Mouse (Mus musculus): ENCODE measurements at regions not wholly inside any gene's neighbourhood (a gene's known extent, or its start where the extent isn't known, plus 50 kb on each side); places are given as distances from the start of the nearest gene placed in this dataset.

- H3K4me3 ChIP-seq = no peak overlapping the region
- no peaks in the 10 kb centered on the region for H3K36me3 ChIP-seq (ENCODE audit: control insufficient read depth, insufficient read depth)
- no peak for TF ChIP-seq MYOG (IDR thresholded peaks at IDR 0.05; ENCODE audit: control insufficient read depth in 1 of 3, insufficient read depth in 1 of 3, insufficient read length in 2 of 3, low read depth in 2 of 3)
- H3K4me2 ChIP-seq (ENCODE audit: low read depth) = no peak overlapping the region
- H3ac ChIP-seq (ENCODE audit: control insufficient read depth, insufficient read length) = no peak overlapping the region
- H3K27me3 ChIP-seq (ENCODE audit: control insufficient read depth, insufficient read depth, insufficient read length) = no peaks in the 10 kb centered on the region
- no peaks in the 10 kb centered on the region for H3K79me2 ChIP-seq (ENCODE audit: control insufficient read depth, insufficient read depth)
These were observed 374.0 kb upstream of the Plscr5 start for GRCm38 (mm10) chr9:91818616-91819328.

GRCm38 (mm10) chr9:91803372-91803961 lies 389.3 kb upstream of the Plscr5 start:
- H3K4me2 ChIP-seq (ENCODE audit: low read depth) = no peak overlapping the region
- TF ChIP-seq TCF12 (IDR thresholded peaks at IDR 0.05; ENCODE audit: insufficient read depth, poor library complexity, severe bottlenecking) (no peak), POLR2A (IDR thresholded peaks at IDR 0.05; ENCODE audit: insufficient read length, low read depth) (no peak), USF1 (IDR thresholded peaks at IDR 0.05; ENCODE audit: low read depth) (no peak), TCF3 (IDR thresholded peaks at IDR 0.05; ENCODE audit: insufficient read length, low read depth) (no peak), E2F4 (IDR thresholded peaks at IDR 0.05; ENCODE audit: insufficient read depth) (no peak), MYOG (IDR thresholded peaks at IDR 0.05; ENCODE audit: control insufficient read depth in 1 of 3, insufficient read depth in 1 of 3, insufficient read length in 2 of 3, low read depth in 2 of 3) (no peak), MAX (IDR thresholded peaks at IDR 0.05; ENCODE audit: low read depth) (no peak), POLR2AphosphoS2 (IDR thresholded peaks at IDR 0.05; ENCODE audit: insufficient read length, low read depth) (no peak), REST (IDR thresholded peaks at IDR 0.05; ENCODE audit: insufficient read depth, insufficient read length) (no peak), SRF (IDR thresholded peaks at IDR 0.05; ENCODE audit: control insufficient read depth, insufficient read length, low read depth) (no peak), MYOD1 (IDR thresholded peaks at IDR 0.05; ENCODE audit: control insufficient read depth in 1 of 3, insufficient read length in 2 of 3, low read depth in 2 of 3) (no peak), CEBPB (IDR thresholded peaks at IDR 0.05; ENCODE audit: insufficient read depth, poor library complexity, severe bottlenecking) (no peak)
- no peaks in the 10 kb centered on the region for H3K27me3 ChIP-seq (ENCODE audit: control insufficient read depth, insufficient read depth, insufficient read length)
- no peaks in the 10 kb centered on the region for H3K79me2 ChIP-seq (ENCODE audit: control insufficient read depth, insufficient read depth)
- H3K4me3 ChIP-seq = no peak overlapping the region
- no peaks in the 10 kb centered on the region for H3K36me3 ChIP-seq (ENCODE audit: control insufficient read depth, insufficient read depth)
- no peak overlapping the region for H3ac ChIP-seq (ENCODE audit: control insufficient read depth, insufficient read length)

GRCm38 (mm10) chr9:91798837-91799225 lies 393.9 kb upstream of the Plscr5 start:
- Histone ChIP-seq H3ac (ENCODE audit: control insufficient read depth, insufficient read length) (no peak overlapping the region), H3K4me2 (ENCODE audit: low read depth) (peak overlapping the region; percentile 20), H3K36me3 (ENCODE audit: control insufficient read depth, insufficient read depth) (no peaks in the 10 kb centered on the region), H3K4me3 (no peak overlapping the region), H3K79me2 (ENCODE audit: control insufficient read depth, insufficient read depth) (no peaks in the 10 kb centered on the region), H3K27me3 (ENCODE audit: control insufficient read depth, insufficient read depth, insufficient read length) (no peaks in the 10 kb centered on the region)
- TF ChIP-seq TCF12 (IDR thresholded peaks at IDR 0.05; ENCODE audit: insufficient read depth, poor library complexity, severe bottlenecking) (no peak), POLR2A (IDR thresholded peaks at IDR 0.05; ENCODE audit: insufficient read length, low read depth) (no peak), MYOD1 (IDR thresholded peaks at IDR 0.05; ENCODE audit: control insufficient read depth in 1 of 3, insufficient read length in 2 of 3, low read depth in 2 of 3) (no peak), USF1 (IDR thresholded peaks at IDR 0.05; ENCODE audit: low read depth) (no peak), REST (IDR thresholded peaks at IDR 0.05; ENCODE audit: insufficient read depth, insufficient read length) (no peak), CEBPB (IDR thresholded peaks at IDR 0.05; ENCODE audit: insufficient read depth, poor library complexity, severe bottlenecking) (no peak), E2F4 (IDR thresholded peaks at IDR 0.05; ENCODE audit: insufficient read depth) (no peak), MAX (IDR thresholded peaks at IDR 0.05; ENCODE audit: low read depth) (no peak), SRF (IDR thresholded peaks at IDR 0.05; ENCODE audit: control insufficient read depth, insufficient read length, low read depth) (no peak), MYOG (IDR thresholded peaks at IDR 0.05; ENCODE audit: control insufficient read depth in 1 of 3, insufficient read depth in 1 of 3, insufficient read length in 2 of 3, low read depth in 2 of 3) (no peak), POLR2AphosphoS2 (IDR thresholded peaks at IDR 0.05; ENCODE audit: insufficient read length, low read depth) (no peak), TCF3 (IDR thresholded peaks at IDR 0.05; ENCODE audit: insufficient read length, low read depth) (no peak)

- Histone ChIP-seq H3K4me2 (ENCODE audit: low read depth) (peak overlapping the region; percentile 20), H3K27me3 (ENCODE audit: control insufficient read depth, insufficient read depth, insufficient read length) (no peaks in the 10 kb centered on the region), H3K4me3 (no peak overlapping the region)
These were observed 394.4 kb upstream of the Plscr5 start for GRCm38 (mm10) chr9:91798171-91798836.

More at GRCm38 (mm10) chr9:91798171-91798836, 394.4 kb upstream of the Plscr5 start:
- no peak overlapping the region for H3ac ChIP-seq (ENCODE audit: control insufficient read depth, insufficient read length)
- no peaks in the 10 kb centered on the region for H3K36me3 ChIP-seq (ENCODE audit: control insufficient read depth, insufficient read depth)
- TF ChIP-seq MYOD1 (IDR thresholded peaks at IDR 0.05; ENCODE audit: control insufficient read depth in 1 of 3, insufficient read length in 2 of 3, low read depth in 2 of 3) (peak in 2 of 3 experiments; percentile 34 to 57), SRF (IDR thresholded peaks at IDR 0.05; ENCODE audit: control insufficient read depth, insufficient read length, low read depth) (no peak), USF1 (IDR thresholded peaks at IDR 0.05; ENCODE audit: low read depth) (no peak), MYOG (IDR thresholded peaks at IDR 0.05; ENCODE audit: control insufficient read depth in 1 of 3, insufficient read depth in 1 of 3, insufficient read length in 2 of 3, low read depth in 2 of 3) (peak in 1 of 3 experiments; percentile 56), MAX (IDR thresholded peaks at IDR 0.05; ENCODE audit: low read depth) (no peak), REST (IDR thresholded peaks at IDR 0.05; ENCODE audit: insufficient read depth, insufficient read length) (no peak), POLR2A (IDR thresholded peaks at IDR 0.05; ENCODE audit: insufficient read length, low read depth) (no peak), TCF12 (IDR thresholded peaks at IDR 0.05; ENCODE audit: insufficient read depth, poor library complexity, severe bottlenecking) (no peak), CEBPB (IDR thresholded peaks at IDR 0.05; ENCODE audit: insufficient read depth, poor library complexity, severe bottlenecking) (no peak)
- H3K79me2 ChIP-seq (ENCODE audit: control insufficient read depth, insufficient read depth) = no peaks in the 10 kb centered on the region
